In the genomic region with DNA sequence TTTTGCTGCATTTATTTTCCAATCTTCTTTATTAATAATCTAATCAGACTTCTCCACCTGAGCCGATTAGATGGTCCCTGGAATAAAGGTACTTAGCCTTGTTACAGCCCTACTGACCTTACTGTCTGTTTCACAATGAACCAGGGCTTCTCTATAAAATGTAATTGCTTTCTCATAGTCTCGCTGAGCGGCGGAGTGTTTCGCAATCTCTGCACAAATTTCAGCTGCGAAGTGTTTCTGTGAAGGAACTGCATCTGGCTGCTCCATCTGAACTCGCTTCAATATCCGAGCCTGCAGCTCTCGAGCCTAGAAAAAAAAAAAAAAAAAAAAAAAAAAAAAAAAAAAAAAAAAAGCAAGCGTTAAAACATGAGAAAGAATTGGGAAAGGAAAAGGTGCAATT, we compare ENCODE assay signal across 24 mouse cellular contexts. TPM values are rescaled to one million over a fixed set of nuclear protein-coding genes. Genes with fewer than 3 reads are reported as not detected.
DNase-seq lines count a peak whose midpoint lies in the region; ATAC-seq and TF ChIP-seq lines count a peak whose summit lies in the region.
"Had no signal": no experiment of that assay in that cellular context is flagged by ENCODE, and none has a peak within 500 bp of the region (broad histone marks: within the 10 kb centered on the region; RNA-seq: fewer than 3 reads in every experiment).

No protein-coding gene starts in this region.

- WGBS in lung, embryonic 14.5 days = 48% methylated on average over 10 of the region's 10 CpGs
- WGBS in lung, adult 2 months = 55% methylated on average over 10 of the region's 10 CpGs

- H3K9me3 ChIP-seq in lung, embryonic 14.5 days (ENCODE audit: low read depth, low read length) = no peaks in the 10 kb centered on the region
- H3K9me3 ChIP-seq: forebrain, embryonic 12.5 days; heart, embryonic 12.5 days; hindbrain, embryonic 12.5 days; limb, embryonic 10.5 days; stomach, embryonic 15.5 days had no signal

- H3K36me3 ChIP-seq in lung, embryonic 14.5 days (ENCODE audit: insufficient read depth) = peaks cover 30% of the 10 kb centered on the region
- H3K36me3 ChIP-seq: G1E; stomach, embryonic 15.5 days had no signal

- no peak for DNase-seq in frontal cortex, postnatal 14 days (ENCODE audit: low spot score in 2 of 2)
- DNase-seq in lung, embryonic 14.5 days = peak; percentile 84
- DNase-seq in lung, adult 2 months = no peak
- DNase-seq in lung, postnatal 10 days = peak; percentile 30
- DNase-seq in thymus, postnatal 10 days (ENCODE audit: low spot score in 2 of 2) = no peak
- no peak for DNase-seq in testis, postnatal 10 days (ENCODE audit: low spot score)
- DNase-seq: adrenal gland, postnatal 36 days; cerebellum, adult 18-20 months; cerebellum, postnatal 36 days; gastrocnemius, postnatal 25 days; heart, postnatal 14 days; kidney, postnatal 36 days; liver, postnatal 0 days; retina, postnatal 1 day; thymus, adult 2 months had no signal

- no peak for TF ChIP-seq POLR2A in lung, adult 2 months (IDR thresholded peaks at IDR 0.05; ENCODE audit: borderline replicate concordance, extremely low read depth, low read depth, low read length)

- no peak overlapping the region for H3K27ac ChIP-seq in lung, embryonic 14.5 days (ENCODE audit: low read depth)
- H3K27ac ChIP-seq: forebrain, embryonic 12.5 days; hindbrain, embryonic 12.5 days; limb, embryonic 10.5 days; stomach, embryonic 15.5 days had no signal

- peak; percentile 39; the same call in 1 of the 2 replicates for ATAC-seq in frontal cortex, adult (ENCODE audit: low TSS enrichment)
- peak; percentile 44; the same call in 1 of the 2 replicates for ATAC-seq in lung, embryonic 14.5 days (ENCODE audit: insufficient read depth)
- ATAC-seq: CD4-positive, CD25-positive, alpha-beta regulatory T cell, adult 4 months; inflammation-experienced regulatory T-cells, adult 6 months; liver, postnatal 0 days had no signal

- H3K27me3 ChIP-seq in lung, embryonic 14.5 days (ENCODE audit: insufficient read depth, low read length) = no peaks in the 10 kb centered on the region
- H3K27me3 ChIP-seq: forebrain, embryonic 12.5 days; heart, embryonic 12.5 days; hindbrain, embryonic 12.5 days; stomach, embryonic 15.5 days had no signal

- no peak overlapping the region for H3K4me3 ChIP-seq in lung, embryonic 14.5 days (ENCODE audit: low read depth, low read length)
- no peak overlapping the region for H3K4me3 ChIP-seq in lung, adult 2 months (replicated peaks; ENCODE audit: extremely low read depth, low read depth, low read length)
- H3K4me3 ChIP-seq: forebrain, embryonic 12.5 days; heart, embryonic 12.5 days; hindbrain, embryonic 12.5 days; limb, embryonic 10.5 days; stomach, embryonic 15.5 days had no signal

- no peaks in the 10 kb centered on the region for H3K4me1 ChIP-seq in lung, embryonic 14.5 days (ENCODE audit: insufficient read depth)
- no peaks in the 10 kb centered on the region for H3K4me1 ChIP-seq in lung, adult 2 months (ENCODE audit: control insufficient read depth, insufficient read depth, low read length)
- H3K4me1 ChIP-seq: forebrain, embryonic 12.5 days; heart, embryonic 12.5 days; hindbrain, embryonic 12.5 days; limb, embryonic 10.5 days; stomach, embryonic 15.5 days had no signal

- no peak overlapping the region for H3K4me2 ChIP-seq in lung, embryonic 14.5 days
- H3K4me2 ChIP-seq: forebrain, embryonic 12.5 days; heart, embryonic 12.5 days; hindbrain, embryonic 12.5 days; stomach, embryonic 15.5 days had no signal

- TF ChIP-seq CTCF in lung, embryonic 14.5 days (IDR thresholded peaks at IDR 0.05; ENCODE audit: low read depth) = no peak
- TF ChIP-seq CTCF in lung, adult 2 months (IDR thresholded peaks at IDR 0.05; ENCODE audit: insufficient read depth, low read length) = no peak

- no peak overlapping the region for H3K9ac ChIP-seq in lung, embryonic 14.5 days
- H3K9ac ChIP-seq: forebrain, embryonic 12.5 days; heart, embryonic 12.5 days; hindbrain, embryonic 12.5 days; liver, postnatal 0 days; stomach, embryonic 15.5 days had no signal

RNA-seq across cellular contexts. Expression of a gene that starts 46.5 kb away (rescaled TPM):
- 16.2 and 18.2 TPM in 2 replicates for polyA plus RNA-seq in lung, embryonic 14.5 days (2014; fragmentation: Nextera tagmentation; extraction: Ambion mirVana)
- polyA plus RNA-seq in lung, adult 2 months (2012; rRNA removed) = 3.2 and 4.2 TPM in 2 replicates
- polyA plus RNA-seq: G1E had no signal

Comparison
In these comparisons a context has a peak if more than half of its experiments do, and no peak if none do; other contexts are left out.
1. DNase-seq: peak in lung, embryonic 14.5 days (single experiment) and lung, postnatal 10 days (single experiment); none in frontal cortex, postnatal 14 days (0 of 2), lung, adult 2 months (single experiment), thymus, postnatal 10 days (0 of 2) and testis, postnatal 10 days (single experiment).